Mouse (Mus musculus) liver, adult 2 months (tissue): ENCODE measurements around the gene Usp39.

Source experiments
- CTCF ChIP-seq: fragments of 200-500 bp; IDR thresholded peaks from 2 replicates; pipeline ENCODE4 v1.5.1; 2011; ENCODE audit warnings: low read depth, low read length, control low read depth
- POLR2A ChIP-seq: fragments of 200-500 bp; IDR thresholded peaks from 2 replicates; pipeline ENCODE4 v1.6.1; 2011; ENCODE audit warnings: low read length, control low read depth; ENCODE audit not compliant: insufficient read depth; ENCODE audit errors: extremely low read depth

GRCm38 (mm10) chr6:72360599-72360935 is 15.6 kb upstream of the Usp39 start:
- TF ChIP-seq POLR2A (no peak), CTCF (no peak)
